Comparison of ENCODE assay signal across 36 mouse cellular contexts in genomic region chr2:154589051-154589450, GRCm38 (mm10). TPM values are rescaled to one million over a fixed set of nuclear protein-coding genes. Genes with fewer than 3 reads are reported as not detected.
"Had no signal": no experiment of that assay in that cellular context is flagged by ENCODE, and none has a peak within 500 bp of the region (broad histone marks: within the 10 kb centered on the region; RNA-seq: fewer than 3 reads in every experiment).

No protein-coding gene starts in this region.

- H3K27ac ChIP-seq: heart, embryonic 10.5 days; hindbrain, embryonic 10.5 days; hindbrain, embryonic 12.5 days; hindbrain, embryonic 14.5 days; intestine, embryonic 15.5 days; layer of hippocampus, adult 2 months; left cerebral cortex, adult 2 months; limb, embryonic 10.5 days; limb, embryonic 12.5 days; liver, embryonic 12.5 days; liver, embryonic 14.5 days had no signal

- H3K4me3 ChIP-seq: heart, embryonic 10.5 days; heart, embryonic 12.5 days; hindbrain, embryonic 10.5 days; hindbrain, embryonic 12.5 days; intestine, embryonic 15.5 days; layer of hippocampus, adult 2 months; left cerebral cortex, adult 2 months; limb, embryonic 10.5 days; limb, embryonic 12.5 days; liver, embryonic 12.5 days had no signal

- H3K9me3 ChIP-seq: heart, embryonic 10.5 days; hindbrain, embryonic 10.5 days; hindbrain, embryonic 12.5 days; intestine, embryonic 15.5 days; limb, embryonic 10.5 days had no signal

- DNase-seq: gastrocnemius, postnatal 14 days; heart, adult 18-20 months; heart, postnatal 10 days; heart, postnatal 4 days; kidney, adult 18-20 months; kidney, adult 8-10 months; kidney, postnatal 10 days; kidney, postnatal 25 days; kidney, postnatal 4 days had no signal

- ATAC-seq: hindbrain, embryonic 16.5 days; inflammation-experienced regulatory T-cells, adult 6 months; intestine, embryonic 15.5 days; intestine, postnatal 0 days; liver, embryonic 12.5 days had no signal

- H3K4me2 ChIP-seq: heart, embryonic 12.5 days; hindbrain, embryonic 12.5 days; hindbrain, embryonic 14.5 days; intestine, embryonic 15.5 days; limb, embryonic 12.5 days; liver, embryonic 12.5 days had no signal

- H3K4me1 ChIP-seq: intestine, embryonic 15.5 days had no signal

- H3K27me3 ChIP-seq: heart, embryonic 12.5 days; hindbrain, embryonic 12.5 days; intestine, embryonic 15.5 days; limb, embryonic 12.5 days had no signal

- H3K9ac ChIP-seq: heart, embryonic 12.5 days; hindbrain, embryonic 12.5 days; hindbrain, embryonic 14.5 days; intestine, embryonic 15.5 days; limb, embryonic 12.5 days; liver, embryonic 12.5 days; liver, embryonic 14.5 days had no signal

RNA-seq across cellular contexts. Expression of gene 4930519P11Rik, which starts 24.2 kb away (rescaled TPM):
- total RNA-seq: gastrocnemius, adult 18-20 months; gastrocnemius, adult 8-10 months; granulocyte monocyte progenitor cell, adult 5-6 weeks; heart, adult 8-10 months; heart, postnatal 10 days; heart, postnatal 25 days; heart, postnatal 4 days; layer of hippocampus, adult 2 months; layer of hippocampus, postnatal 25 days; left cerebral cortex, adult 2 months; left cerebral cortex, postnatal 14 days; left cerebral cortex, postnatal 36 days; liver, adult 2 months had no signal
- polyA plus RNA-seq: heart, embryonic 14.5 days; heart, embryonic 16.5 days; hindbrain, embryonic 10.5 days; hindbrain, embryonic 12.5 days; inflammation-experienced regulatory T-cells, adult 6 months; intestine, embryonic 15.5 days; kidney, embryonic 16.5 days; limb, embryonic 12.5 days had no signal
